ENCODE assay signal across 8 mouse cellular contexts in the genomic region with DNA sequence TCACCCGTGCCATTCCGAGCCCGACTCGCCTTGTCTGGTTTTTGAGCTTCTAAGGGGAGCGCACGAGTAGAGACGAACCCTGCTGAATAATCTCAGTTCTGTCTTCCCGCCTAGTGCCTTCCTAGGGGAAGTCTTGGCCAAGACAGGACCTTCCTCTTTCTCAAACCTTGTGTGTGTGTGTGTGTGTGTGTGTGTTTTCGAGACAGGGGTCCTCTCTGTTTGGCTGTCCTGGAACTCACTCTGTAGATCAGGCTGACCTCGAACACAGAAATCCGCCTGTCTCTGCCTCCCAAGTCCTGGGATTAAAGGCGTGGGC. TPM values are rescaled to one million over a fixed set of nuclear protein-coding genes. Genes with fewer than 3 reads are reported as not detected.
DNase-seq lines count a peak whose midpoint lies in the region; ATAC-seq and TF ChIP-seq lines count a peak whose summit lies in the region.

No protein-coding gene starts in this region.

- no peak for TF ChIP-seq EP300 in MEL (IDR thresholded peaks at IDR 0.05; ENCODE audit: low read depth in 1 of 2, low read length in 2 of 2)

- ATAC-seq in heart, embryonic 14.5 days (ENCODE audit: insufficient number of reproducible peaks, insufficient read depth, low FRiP score, low read depth), result no peak
- no peak for ATAC-seq in hindbrain, embryonic 12.5 days (ENCODE audit: low FRiP score)

- TF ChIP-seq CTCF in MEL (IDR thresholded peaks at IDR 0.05 in 2 of 3, conservative IDR thresholded peaks at IDR 0.05 in 1 of 3; ENCODE audit: control insufficient read depth in 1 of 3, insufficient read depth in 1 of 3, low read depth in 2 of 3, low read length in 3 of 3, poor library complexity in 1 of 3, severe bottlenecking in 1 of 3), result no peak

- DNase-seq in heart, adult 18-20 months, result no peak
- DNase-seq in MEL (ENCODE audit: low read depth, low spot score), result no peak
- no peak for DNase-seq in midbrain, embryonic 10.5 days (ENCODE audit: low spot score)
- DNase-seq in layer of hippocampus, adult 9-11 months, result no peak
- no peak for DNase-seq in thymus, postnatal 14 days
- no peak for DNase-seq in right cerebral cortex, adult 2 months (ENCODE audit: low spot score in 2 of 2)

- TF ChIP-seq POLR2A in MEL (IDR thresholded peaks at IDR 0.05; ENCODE audit: control insufficient read depth in 1 of 2, insufficient read depth in 1 of 2, low read depth in 1 of 2, low read length in 2 of 2, poor library complexity in 1 of 2), result no peak

- H3K79me2 ChIP-seq in MEL (ENCODE audit: control insufficient read depth, insufficient read depth, low read length, poor library complexity), result peaks cover 27% of the 10 kb centered on the region

- H3K4me1 ChIP-seq in heart, embryonic 14.5 days (ENCODE audit: control insufficient read depth in 2 of 2, insufficient read depth in 2 of 2, low read length in 2 of 2), result peaks cover 0 to 10% of the 10 kb centered on the region in 2 experiments; a peak in 2 of 4 replicates
- H3K4me1 ChIP-seq in MEL (ENCODE audit: control insufficient read depth in 1 of 2, insufficient read depth in 2 of 2, low read length in 2 of 2), result peaks cover 0 to 9% of the 10 kb centered on the region in 2 experiments; a peak in 2 of 4 replicates
- peaks cover 13% of the 10 kb centered on the region for H3K4me1 ChIP-seq in hindbrain, embryonic 12.5 days
- peaks cover 23% of the 10 kb centered on the region for H3K4me1 ChIP-seq in midbrain, embryonic 10.5 days

- peak overlapping the region; percentile 91 for H3K9ac ChIP-seq in heart, embryonic 14.5 days (ENCODE audit: low read length)
- H3K9ac ChIP-seq in MEL (ENCODE audit: control insufficient read depth, low read depth, low read length, poor library complexity, severe bottlenecking), result peak overlapping the region; percentile 89
- peak overlapping the region; percentile 81 for H3K9ac ChIP-seq in hindbrain, embryonic 12.5 days

- no peak for TF ChIP-seq RAD21 in MEL (IDR thresholded peaks at IDR 0.05; ENCODE audit: low read depth, low read length)

- 4% methylated on average over 12 of the region's 12 CpGs for WGBS in heart, embryonic 14.5 days
- 2% methylated on average over 12 of the region's 12 CpGs for WGBS in hindbrain, embryonic 12.5 days
- 5% methylated on average over 12 of the region's 12 CpGs for WGBS in midbrain, embryonic 10.5 days

- H3K36me3 ChIP-seq in heart, embryonic 14.5 days (ENCODE audit: control insufficient read depth, insufficient read depth, low read length), result 0 out of 2 replicates have a peak, but pooled peaks cover 11% of the 10 kb centered on the region
- H3K36me3 ChIP-seq in MEL (ENCODE audit: control insufficient read depth in 1 of 2, insufficient read depth in 2 of 2, low read length in 2 of 2), result peaks cover 0 to 8% of the 10 kb centered on the region in 2 experiments; a peak in 3 of 4 replicates
- H3K36me3 ChIP-seq in hindbrain, embryonic 12.5 days, result peaks cover 5% of the 10 kb centered on the region; the same call in 1 of the 2 replicates
- H3K36me3 ChIP-seq in midbrain, embryonic 10.5 days, result peaks cover 33% of the 10 kb centered on the region

- H3K9me3 ChIP-seq in heart, embryonic 14.5 days (ENCODE audit: control insufficient read depth, low read length), result no peaks in the 10 kb centered on the region
- H3K9me3 ChIP-seq in MEL (replicated peaks; ENCODE audit: insufficient read depth, low read length), result no peaks in the 10 kb centered on the region
- H3K9me3 ChIP-seq in hindbrain, embryonic 12.5 days (replicated peaks), result no peaks in the 10 kb centered on the region
- no peaks in the 10 kb centered on the region; the same call in 1 of the 2 replicates for H3K9me3 ChIP-seq in midbrain, embryonic 10.5 days (replicated peaks)

- H3K4me3 ChIP-seq in heart, embryonic 14.5 days (ENCODE audit: control insufficient read depth in 1 of 2, insufficient read depth in 1 of 2, low read depth in 1 of 2, low read length in 2 of 2), result peak overlapping the region; percentile 82 to 94
- peak overlapping the region; percentile 90 to 91 for H3K4me3 ChIP-seq in MEL (ENCODE audit: control insufficient read depth in 1 of 2, insufficient read depth in 1 of 2, low read depth in 2 of 2, low read length in 2 of 2)
- H3K4me3 ChIP-seq in hindbrain, embryonic 12.5 days, result peak overlapping the region; percentile 92
- peak overlapping the region; percentile 78 for H3K4me3 ChIP-seq in midbrain, embryonic 10.5 days

- H3K27ac ChIP-seq in heart, embryonic 14.5 days (replicated peaks in 1 of 2; ENCODE audit: control insufficient read depth in 1 of 2, insufficient read depth in 1 of 2, low read depth in 2 of 2, low read length in 2 of 2), result peak overlapping the region in 1 of 2 experiments; percentile 41; a peak in 1 of 4 replicates
- peak overlapping the region; percentile 51 for H3K27ac ChIP-seq in MEL (ENCODE audit: control insufficient read depth, low read depth, low read length)
- peak overlapping the region; percentile 75 for H3K27ac ChIP-seq in hindbrain, embryonic 12.5 days
- peak overlapping the region; percentile 91 for H3K27ac ChIP-seq in midbrain, embryonic 10.5 days (replicated peaks)

- H3K27me3 ChIP-seq in heart, embryonic 14.5 days (ENCODE audit: control insufficient read depth, insufficient read depth, low read length), result no peaks in the 10 kb centered on the region
- H3K27me3 ChIP-seq in MEL (ENCODE audit: control insufficient read depth in 1 of 2, insufficient read depth in 2 of 2, low read length in 2 of 2), result no peaks in the 10 kb centered on the region
- no peaks in the 10 kb centered on the region for H3K27me3 ChIP-seq in hindbrain, embryonic 12.5 days
- H3K27me3 ChIP-seq in midbrain, embryonic 10.5 days (ENCODE audit: low read depth, poor library complexity, severe bottlenecking), result no peaks in the 10 kb centered on the region; the same call in 1 of the 2 replicates

- H3K4me2 ChIP-seq in heart, embryonic 14.5 days (ENCODE audit: low read length), result peak overlapping the region; percentile 83
- peak overlapping the region; percentile 94 for H3K4me2 ChIP-seq in hindbrain, embryonic 12.5 days (replicated peaks)

TF ChIP-seq in MEL, 35 proteins besides CTCF, POLR2A, EP300 and RAD21 (continues in another document):
- no peak for TF ChIP-seq NELFE (IDR thresholded peaks at IDR 0.05; ENCODE audit: low read depth, low read length)
- no peak for TF ChIP-seq MAFK (IDR thresholded peaks at IDR 0.05; ENCODE audit: borderline replicate concordance, low read depth, low read length)
- TF ChIP-seq TBP (IDR thresholded peaks at IDR 0.05; ENCODE audit: low read depth, low read length), result no peak
- TF ChIP-seq CHD1 (IDR thresholded peaks at IDR 0.05; ENCODE audit: low read depth, low read length), result no peak
- no peak for TF ChIP-seq GABPA (IDR thresholded peaks at IDR 0.05; ENCODE audit: low read depth, low read length)
- TF ChIP-seq NRF1 (IDR thresholded peaks at IDR 0.05; ENCODE audit: insufficient read depth, low read depth, low read length, poor library complexity, severe bottlenecking), result no peak
- no peak for TF ChIP-seq RCOR1 (IDR thresholded peaks at IDR 0.05; ENCODE audit: low read depth, low read length)

RNA-seq across cellular contexts. Expression of a gene that starts 7.8 kb away (rescaled TPM):
- 14.6 and 17.8 TPM in 2 replicates for polyA plus RNA-seq in heart, embryonic 14.5 days (2014; fragmentation: Nextera tagmentation; extraction: Ambion mirVana)
- total RNA-seq in heart, adult 18-20 months (2021), result 10 to 100 TPM; 30.3 to 39.9 TPM
- 76.2 and 90.5 TPM in 2 replicates for total RNA-seq in MEL (2012; rRNA removed)
- 100 to 1,000 TPM in 1 of 2 experiments, not detected in 1; 131 TPM for polyA plus RNA-seq in MEL (2012; ENCODE audit: insufficient read depth in 1 of 2, insufficient read length in 2 of 2, low read depth in 1 of 2, low replicate concordance in 2 of 2, missing spikeins in 1 of 2)
- 16.4 and 19.5 TPM in 2 replicates for polyA plus RNA-seq in hindbrain, embryonic 12.5 days (2016; fragmentation: Nextera tagmentation; extraction: Ambion mirVana)
- polyA plus RNA-seq in midbrain, embryonic 10.5 days (2016; fragmentation: Nextera tagmentation; extraction: Ambion mirVana), result 22.3 TPM in 2 replicates

RNA-seq across cellular contexts. Expression of a gene that starts 25.2 kb away (rescaled TPM):
- polyA plus RNA-seq in heart, embryonic 14.5 days (2014; fragmentation: Nextera tagmentation; extraction: Ambion mirVana), result 7.8 and 9.5 TPM in 2 replicates
- total RNA-seq in heart, adult 18-20 months (2021), result 10 to 100 TPM; 16.2 to 17.6 TPM
- 7.9 and 10.9 TPM in 2 replicates for total RNA-seq in MEL (2012; rRNA removed)
- 10 to 100 TPM in 1 of 2 experiments, not detected in 1; 14.9 TPM for polyA plus RNA-seq in MEL (2012; ENCODE audit: insufficient read depth in 1 of 2, insufficient read length in 2 of 2, low read depth in 1 of 2, low replicate concordance in 2 of 2, missing spikeins in 1 of 2)
- 28.3 and 29.3 TPM in 2 replicates for polyA plus RNA-seq in hindbrain, embryonic 12.5 days (2016; fragmentation: Nextera tagmentation; extraction: Ambion mirVana)
- polyA plus RNA-seq in midbrain, embryonic 10.5 days (2016; fragmentation: Nextera tagmentation; extraction: Ambion mirVana), result 16.9 and 18.1 TPM in 2 replicates

RNA-seq across cellular contexts. Expression of a gene that starts 39.4 kb away (rescaled TPM):
- polyA plus RNA-seq in heart, embryonic 14.5 days (2014; fragmentation: Nextera tagmentation; extraction: Ambion mirVana), result 21.9 and 23.3 TPM in 2 replicates
- 10 to 100 TPM; 31.6 to 42.1 TPM for total RNA-seq in heart, adult 18-20 months (2021)
- total RNA-seq in MEL (2012; rRNA removed), result 34.8 and 40.9 TPM in 2 replicates
- polyA plus RNA-seq in MEL (2012; ENCODE audit: insufficient read depth in 1 of 2, insufficient read length in 2 of 2, low read depth in 1 of 2, low replicate concordance in 2 of 2, missing spikeins in 1 of 2), result 10 to 100 TPM in 1 of 2 experiments, not detected in 1; 44.7 TPM
- polyA plus RNA-seq in hindbrain, embryonic 12.5 days (2016; fragmentation: Nextera tagmentation; extraction: Ambion mirVana), result 43.1 and 43.3 TPM in 2 replicates
- 54.2 and 62.4 TPM in 2 replicates for polyA plus RNA-seq in midbrain, embryonic 10.5 days (2016; fragmentation: Nextera tagmentation; extraction: Ambion mirVana)

RNA-seq across cellular contexts. Expression of a gene that starts 40.4 kb away (rescaled TPM):
- 29.5 and 33.4 TPM in 2 replicates for polyA plus RNA-seq in heart, embryonic 14.5 days (2014; fragmentation: Nextera tagmentation; extraction: Ambion mirVana)
- 10 to 100 TPM; 16.8 to 18.9 TPM for total RNA-seq in heart, adult 18-20 months (2021)
- 23.5 and 25.4 TPM in 2 replicates for total RNA-seq in MEL (2012; rRNA removed)
- 10 to 100 TPM in 1 of 2 experiments, not detected in 1; 33.2 TPM for polyA plus RNA-seq in MEL (2012; ENCODE audit: insufficient read depth in 1 of 2, insufficient read length in 2 of 2, low read depth in 1 of 2, low replicate concordance in 2 of 2, missing spikeins in 1 of 2)
- 33.1 and 36.8 TPM in 2 replicates for polyA plus RNA-seq in hindbrain, embryonic 12.5 days (2016; fragmentation: Nextera tagmentation; extraction: Ambion mirVana)
- 48.1 and 48.6 TPM in 2 replicates for polyA plus RNA-seq in midbrain, embryonic 10.5 days (2016; fragmentation: Nextera tagmentation; extraction: Ambion mirVana)

RNA-seq across cellular contexts. Expression of a gene that starts 41.3 kb away (rescaled TPM):
- polyA plus RNA-seq in heart, embryonic 14.5 days (2014; fragmentation: Nextera tagmentation; extraction: Ambion mirVana), result 13.9 and 14.8 TPM in 2 replicates
- total RNA-seq in heart, adult 18-20 months (2021), result 1 to 10 TPM; 1.9 to 2.7 TPM
- 7.5 and 8.8 TPM in 2 replicates for total RNA-seq in MEL (2012; rRNA removed)
- 10 to 100 TPM in 1 of 2 experiments, not detected in 1; 23.4 TPM for polyA plus RNA-seq in MEL (2012; ENCODE audit: insufficient read depth in 1 of 2, insufficient read length in 2 of 2, low read depth in 1 of 2, low replicate concordance in 2 of 2, missing spikeins in 1 of 2)
- 28.5 and 30.2 TPM in 2 replicates for polyA plus RNA-seq in hindbrain, embryonic 12.5 days (2016; fragmentation: Nextera tagmentation; extraction: Ambion mirVana)
- polyA plus RNA-seq in midbrain, embryonic 10.5 days (2016; fragmentation: Nextera tagmentation; extraction: Ambion mirVana), result 39.1 and 42.5 TPM in 2 replicates
